Mouse (Mus musculus) hindbrain, embryonic 16.5 days (tissue): ENCODE results near the gene Cgn. TPM values are rescaled to one million over a fixed set of nuclear protein-coding genes. Genes with fewer than 3 reads are reported as not detected.

Source experiments
- ATAC-seq: fragments of 200-750 bp; cut with Nextera tagmentation; 2 replicates; pipeline ENCODE4 v1.8.0; 2017; ENCODE audit warnings: moderate TSS enrichment, moderate library complexity
- H3K27ac ChIP-seq: fragments of 300-500 bp; sonication (generic); 2 replicates; pipeline ENCODE4 v1.5.1; 2014; ENCODE audit warnings: low read depth, mild to moderate bottlenecking, control low read depth, low read length, moderate library complexity
- H3K27me3 ChIP-seq: fragments of 300-500 bp; sonication (generic); replicated peaks from 2 replicates; pipeline ENCODE4 v1.6.1; 2014; ENCODE audit warnings: low read length; ENCODE audit not compliant: control insufficient read depth, insufficient read depth
- H3K36me3 ChIP-seq: fragments of 300-500 bp; sonication (generic); 2 replicates; pipeline ENCODE4 v1.6.1; 2014; ENCODE audit warnings: mild to moderate bottlenecking, low read length, moderate library complexity, mixed read lengths; ENCODE audit not compliant: control insufficient read depth, insufficient read depth
- H3K4me1 ChIP-seq: fragments of 300-500 bp; sonication (generic); 2 replicates; pipeline ENCODE4 v1.6.1; 2014; ENCODE audit warnings: low read depth, low read length; ENCODE audit not compliant: control insufficient read depth, insufficient read depth
- H3K4me2 ChIP-seq: fragments of 300-500 bp; sonication (generic); 2 replicates; pipeline ENCODE4 v1.6.1; 2014; ENCODE audit warnings: mild to moderate bottlenecking, low read length, control low read depth, moderate library complexity
- H3K4me3 ChIP-seq: fragments of 300-500 bp; sonication (generic); 2 replicates; pipeline ENCODE4 v1.5.1; 2014; ENCODE audit warnings: mild to moderate bottlenecking, low read length, control low read depth, moderate library complexity
- H3K9ac ChIP-seq: fragments of 300-500 bp; sonication (generic); 2 replicates; pipeline ENCODE4 v1.6.1; 2014; ENCODE audit warnings: low read depth, mild to moderate bottlenecking, control low read depth, low read length, moderate library complexity
- H3K9me3 ChIP-seq: fragments of 300-500 bp; sonication (generic); 2 replicates; pipeline ENCODE4 v1.6.1; 2014; ENCODE audit warnings: mild to moderate bottlenecking, low read length, moderate library complexity; ENCODE audit not compliant: control insufficient read depth
- WGBS: fragments of 180-500 bp; shearing (Covaris S2); extraction: QIAGEN DNeasy Blood & Tissue Kit; methylation state at CpG from one replicate; pipeline ENCODE4 v1.1.7; 2014; 5-methylcytosine and 5-hydroxymethylcytosine counted together
- polyA plus RNA-seq: library from polyadenylated mRNA; unstranded; fragments of >200 nt; fragmentation: Nextera tagmentation; extraction: Ambion mirVana; gene quantifications from 2 replicates; pipeline ENCODE4 v1.2.1, GENCODE M21; 2015

The Cgn gene
- polyA plus RNA-seq, 1 experiment from 2014 or later: 15.4 TPM

DNA sequence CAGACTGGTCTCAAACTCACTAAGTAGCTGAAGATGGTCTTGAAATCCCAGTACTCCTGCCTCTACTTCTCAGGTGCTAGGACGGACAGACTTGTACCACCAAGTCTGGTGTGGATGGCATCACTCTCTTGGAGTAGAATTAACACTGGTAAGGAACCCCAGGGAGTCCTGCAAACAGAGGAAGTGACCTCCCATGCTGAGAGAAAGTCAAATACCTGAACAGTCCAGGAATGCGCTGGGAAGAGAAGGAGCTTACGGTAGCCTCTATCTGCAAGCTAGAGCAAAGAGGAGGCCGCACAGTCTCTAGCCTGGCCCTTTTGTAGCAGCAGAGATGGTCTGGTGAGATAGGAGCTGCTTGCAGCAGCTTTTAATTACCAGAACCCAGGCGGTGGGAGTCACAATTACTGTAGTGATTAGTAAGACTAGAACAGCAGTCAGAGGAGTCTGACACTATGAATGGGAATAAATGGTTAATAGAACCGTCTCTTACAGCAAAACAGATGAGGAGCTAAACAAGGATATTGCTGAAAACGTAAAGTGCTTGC is 9.4 kb upstream of the Cgn start:
- H3K4me2 ChIP-seq: no peak overlapping the region
- no peak for ATAC-seq
- H3K27ac ChIP-seq: no peak overlapping the region
- H3K9me3 ChIP-seq: no peaks in the 10 kb centered on the region
- H3K27me3 ChIP-seq: no peaks in the 10 kb centered on the region
- 59% methylated on average over 7 of the region's 7 CpGs for WGBS
- H3K9ac ChIP-seq: no peak overlapping the region
- H3K4me3 ChIP-seq: no peak overlapping the region
- H3K36me3 ChIP-seq: no peaks in the 10 kb centered on the region
- H3K4me1 ChIP-seq: no peaks in the 10 kb centered on the region

DNA sequence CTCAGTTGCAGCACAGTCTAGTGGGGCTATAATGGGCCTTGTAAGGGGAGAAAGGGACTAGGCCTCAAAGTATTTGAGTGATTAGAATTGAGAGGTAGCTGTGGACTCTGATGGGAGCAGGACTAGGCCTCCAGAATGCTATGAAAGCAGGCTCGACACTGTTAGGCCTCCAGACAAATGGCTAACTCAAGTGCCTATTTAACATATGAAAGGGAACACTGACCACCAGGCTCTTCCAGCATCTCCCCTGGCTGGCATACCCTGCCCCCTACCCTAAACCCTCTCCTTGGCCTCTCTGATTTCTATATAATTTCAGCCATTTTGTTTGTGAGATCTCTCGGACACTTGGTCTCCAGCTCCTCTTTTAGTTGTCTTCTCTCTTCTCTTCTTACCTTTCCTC is 8.1 kb upstream of the Cgn start:
- no peak for ATAC-seq
- H3K9me3 ChIP-seq: no peaks in the 10 kb centered on the region
- no peaks in the 10 kb centered on the region for H3K4me1 ChIP-seq
- 54% methylated on average over 2 of the region's 2 CpGs for WGBS
- no peak overlapping the region for H3K4me3 ChIP-seq
- no peaks in the 10 kb centered on the region for H3K36me3 ChIP-seq
- no peak overlapping the region for H3K9ac ChIP-seq
- H3K4me2 ChIP-seq: no peak overlapping the region
- H3K27ac ChIP-seq: no peak overlapping the region
- H3K27me3 ChIP-seq: no peaks in the 10 kb centered on the region

DNA sequence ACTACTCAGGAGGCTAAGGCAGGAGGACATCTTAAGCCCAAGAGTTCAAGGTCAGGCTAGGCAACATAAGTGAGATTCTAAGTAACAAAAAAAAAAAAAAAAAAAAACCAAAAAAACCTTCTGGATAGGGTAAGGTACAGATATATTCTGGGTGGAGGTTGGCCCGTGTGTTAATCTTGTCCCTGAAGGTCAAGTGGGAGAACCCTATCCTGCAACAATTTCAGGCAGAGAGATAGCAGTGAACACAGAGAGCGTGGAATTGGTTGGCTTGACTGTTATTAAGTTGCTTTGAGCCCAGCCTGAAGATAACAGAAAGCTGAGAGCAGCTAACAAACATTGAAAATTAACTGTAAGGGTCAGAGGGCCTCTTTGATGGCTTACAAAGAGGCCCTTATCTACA is 7.4 kb upstream of the Cgn start:
- Histone ChIP-seq H3K9me3 (no peaks in the 10 kb centered on the region), H3K27ac (no peak overlapping the region), H3K4me1 (no peaks in the 10 kb centered on the region), H3K4me3 (no peak overlapping the region), H3K9ac (no peak overlapping the region), H3K4me2 (no peak overlapping the region), H3K36me3 (no peaks in the 10 kb centered on the region), H3K27me3 (no peaks in the 10 kb centered on the region)
- WGBS: 88% methylated on average over 2 of the region's 2 CpGs
- no peak for ATAC-seq

DNA sequence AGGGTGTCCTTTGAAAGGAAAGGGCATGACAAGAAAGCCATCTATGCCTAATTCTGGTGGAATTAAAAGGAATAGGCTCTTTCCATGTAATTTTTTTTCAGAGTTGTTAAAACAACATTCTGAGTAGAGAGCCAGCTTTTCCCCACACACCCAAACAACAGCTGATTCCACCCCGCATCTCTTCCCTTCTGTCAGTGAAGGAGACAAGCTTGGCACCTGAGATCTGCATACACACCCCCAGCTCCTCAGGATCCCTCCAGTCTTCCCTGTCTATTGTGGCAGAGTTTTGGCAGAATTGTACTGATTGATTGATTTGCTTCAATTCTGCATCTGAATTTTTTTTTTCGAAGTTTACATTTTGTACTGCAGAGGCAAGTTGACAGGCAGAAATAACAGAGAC is 6.0 kb upstream of the Cgn start:
- WGBS: 83% methylated on average over 2 of the region's 2 CpGs
- no peaks in the 10 kb centered on the region for H3K9me3 ChIP-seq

DNA sequence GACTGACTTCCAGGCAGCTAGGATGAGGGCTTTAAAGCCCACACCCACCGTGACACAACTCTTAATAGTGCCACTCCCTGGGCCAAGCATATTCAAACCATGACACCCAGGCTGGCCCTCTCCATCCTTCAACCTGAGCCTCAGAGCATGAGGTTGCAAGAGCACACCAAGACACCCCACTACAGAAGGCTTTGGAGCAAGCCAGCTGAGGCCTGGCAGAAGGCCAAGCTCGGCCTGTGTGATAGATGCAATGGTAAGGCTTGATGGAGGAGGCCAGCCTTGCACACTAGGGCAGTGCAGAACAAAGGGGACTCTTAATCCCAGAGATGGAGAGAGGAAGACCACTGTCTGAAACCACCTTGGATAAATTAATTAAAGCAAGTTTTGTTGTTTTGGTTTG is 3.2 kb upstream of the Cgn start:
- Histone ChIP-seq H3K4me1 (peaks cover 8% of the 10 kb centered on the region), H3K4me3 (no peak overlapping the region), H3K36me3 (no peaks in the 10 kb centered on the region), H3K27me3 (no peaks in the 10 kb centered on the region), H3K27ac (no peak overlapping the region), H3K9ac (no peak overlapping the region), H3K4me2 (no peak overlapping the region), H3K9me3 (no peaks in the 10 kb centered on the region)
- ATAC-seq: no peak
- WGBS: 90% methylated on average over 2 of the region's 2 CpGs

More for the DNA sequence above, 6.0 kb upstream of the Cgn start:
- no peaks in the 10 kb centered on the region for H3K27me3 ChIP-seq
- H3K27ac ChIP-seq: no peak overlapping the region
- H3K4me1 ChIP-seq: no peaks in the 10 kb centered on the region
- no peak for ATAC-seq
- no peak overlapping the region for H3K9ac ChIP-seq
- no peaks in the 10 kb centered on the region for H3K36me3 ChIP-seq
- H3K4me2 ChIP-seq: no peak overlapping the region
- no peak overlapping the region for H3K4me3 ChIP-seq

DNA sequence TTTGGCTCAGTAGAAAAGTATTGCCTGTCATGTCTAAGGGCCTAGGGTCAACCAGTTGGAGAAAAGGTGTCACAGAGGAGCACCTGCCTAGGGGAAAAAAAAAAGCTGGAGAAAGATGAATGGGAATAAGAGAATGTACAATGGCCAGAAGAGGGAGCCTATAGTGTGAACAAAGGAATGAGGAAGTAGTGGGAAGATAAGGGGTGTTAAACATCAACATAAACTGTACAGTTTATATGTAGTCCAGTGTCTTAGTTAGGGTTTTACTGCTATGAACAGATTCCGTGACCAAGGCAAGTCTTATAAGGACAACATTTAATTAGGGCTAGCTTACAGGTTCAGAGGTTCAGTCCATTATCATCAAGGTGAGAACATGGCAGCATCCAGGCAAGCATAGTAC is 2.8 kb upstream of the Cgn start:
- Histone ChIP-seq H3K27ac (no peak overlapping the region), H3K4me2 (no peak overlapping the region), H3K36me3 (no peaks in the 10 kb centered on the region), H3K9ac (no peak overlapping the region), H3K4me3 (no peak overlapping the region), H3K4me1 (peaks cover 8% of the 10 kb centered on the region), H3K9me3 (no peaks in the 10 kb centered on the region), H3K27me3 (no peaks in the 10 kb centered on the region)
- no peak for ATAC-seq
- 95% methylated on average over 1 of the region's 1 CpGs for WGBS

DNA sequence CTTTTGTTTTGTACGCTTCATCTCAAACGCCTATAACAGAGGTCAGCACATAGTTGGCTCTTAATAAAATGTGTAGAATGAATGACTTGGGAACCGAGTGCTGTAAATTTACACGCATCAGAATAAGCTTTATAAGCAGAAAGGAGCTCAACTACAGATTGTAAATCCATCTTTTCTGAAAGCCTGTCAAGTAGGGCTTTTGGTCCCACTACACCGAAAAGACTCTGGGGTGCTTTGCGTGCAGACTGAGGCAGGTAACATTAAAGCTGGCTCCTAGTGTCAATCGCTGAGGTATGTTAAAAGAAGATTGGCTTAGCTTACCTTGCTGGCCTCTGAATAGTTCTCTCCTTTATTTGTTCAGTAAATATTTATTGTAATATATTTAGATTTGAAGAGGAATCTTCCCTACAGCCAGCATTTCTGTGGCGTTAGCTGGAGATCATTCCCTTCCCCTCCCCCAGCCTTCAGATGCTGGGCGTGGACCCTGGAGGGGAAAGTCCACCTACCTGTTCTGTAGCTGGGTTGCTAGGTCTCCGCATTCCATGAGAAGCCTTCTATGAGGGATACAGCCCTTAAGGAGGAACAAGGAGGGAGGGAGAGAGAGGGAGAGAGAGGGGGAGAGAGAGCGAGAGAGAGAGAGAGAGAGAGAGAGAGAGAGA is 959 bp upstream of the Cgn start:
- peak overlapping the region; percentile 94 for H3K4me2 ChIP-seq
- no peaks in the 10 kb centered on the region for H3K36me3 ChIP-seq

DNA sequence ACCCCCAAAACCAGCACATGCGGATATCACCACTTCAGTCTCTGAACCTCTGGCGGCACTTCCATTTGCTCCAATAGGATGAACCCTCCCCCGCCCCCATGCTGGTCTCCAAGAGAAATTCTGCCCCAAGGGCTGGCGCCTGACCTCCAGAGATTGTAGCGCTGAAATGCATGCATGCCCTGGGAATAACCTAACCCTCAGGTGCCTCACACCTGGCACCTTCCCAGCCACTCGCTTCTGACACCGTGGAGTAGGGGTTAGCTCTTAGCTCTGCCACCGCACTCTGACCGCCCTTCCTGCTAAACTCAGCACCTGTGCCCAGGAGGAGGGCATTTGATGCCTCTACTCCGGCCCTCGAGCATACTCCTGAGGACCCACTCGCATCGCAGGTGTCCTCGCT is 334 bp downstream of the Cgn start:
- under 1% methylated on average over 14 of the region's 14 CpGs for WGBS
- Histone ChIP-seq H3K4me1 (peaks cover 16% of the 10 kb centered on the region), H3K4me2 (peak overlapping the region; percentile 94), H3K4me3 (peak overlapping the region; percentile 65), H3K27ac (0 out of 2 replicates have a peak overlapping the region, but pooled peaks have one; percentile 29), H3K9me3 (no peaks in the 10 kb centered on the region), H3K9ac (peak overlapping the region; percentile 60), H3K36me3 (no peaks in the 10 kb centered on the region), H3K27me3 (no peaks in the 10 kb centered on the region)
- peak; percentile 6 for ATAC-seq

More for the DNA sequence above, 959 bp upstream of the Cgn start:
- 6% methylated on average over 11 of the region's 11 CpGs for WGBS
- Histone ChIP-seq H3K9me3 (no peaks in the 10 kb centered on the region), H3K9ac (peak overlapping the region; percentile 60), H3K4me1 (peaks cover 16% of the 10 kb centered on the region), H3K27me3 (no peaks in the 10 kb centered on the region), H3K27ac (peak overlapping the region; percentile 74), H3K4me3 (peak overlapping the region; percentile 65)
- no peak for ATAC-seq

DNA sequence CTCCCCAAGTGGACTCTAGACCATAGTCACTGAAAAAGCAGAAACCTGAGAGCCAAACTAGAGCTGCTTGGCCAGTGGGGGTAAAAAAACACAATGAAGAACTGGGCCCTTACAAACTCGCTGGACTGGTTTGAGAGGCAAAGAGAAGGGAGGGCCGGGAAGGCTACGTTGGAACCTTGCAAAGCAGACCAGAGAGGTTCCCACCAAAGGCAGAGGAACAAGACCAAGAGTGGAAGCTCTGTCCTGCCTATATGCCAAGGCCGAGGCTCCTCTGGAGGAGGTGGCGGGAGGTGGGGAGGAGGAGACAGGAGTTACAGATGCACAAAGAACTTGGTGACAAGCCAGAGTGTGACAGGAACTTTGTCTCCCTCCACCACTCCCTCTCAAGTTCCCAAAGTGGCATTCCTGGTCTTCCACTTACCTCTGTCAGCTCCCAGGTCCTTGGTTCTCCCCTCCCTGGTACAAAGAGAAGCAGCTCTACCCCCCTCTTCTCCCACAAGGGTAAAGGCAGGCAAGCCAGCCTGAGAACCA is 2.1 kb downstream of the Cgn start:
- 49% methylated on average over 5 of the region's 5 CpGs for WGBS
- Histone ChIP-seq H3K4me3 (no peak overlapping the region), H3K27me3 (no peaks in the 10 kb centered on the region), H3K4me2 (no peak overlapping the region), H3K27ac (no peak overlapping the region), H3K36me3 (no peaks in the 10 kb centered on the region), H3K9ac (no peak overlapping the region), H3K9me3 (no peaks in the 10 kb centered on the region), H3K4me1 (peaks cover 16% of the 10 kb centered on the region)
- no peak for ATAC-seq
